Mouse (Mus musculus) erythroblast, embryonic 14.5 days (primary cell): ENCODE measurements around the gene Nek6. TPM values are rescaled to one million over a fixed set of nuclear protein-coding genes. Genes with fewer than 3 reads are reported as not detected.

Experiments
- H3K27me3 ChIP-seq: 2 replicates; pipeline ENCODE4 v1.6.1; 2012; ENCODE audit warnings: inconsistent platforms; ENCODE audit not compliant: control insufficient read depth
- H3K36me3 ChIP-seq: 2 replicates; pipeline ENCODE4 v1.6.1; 2012; ENCODE audit warnings: mild to moderate bottlenecking, inconsistent platforms; ENCODE audit not compliant: control insufficient read depth
- H3K4me1 ChIP-seq: 2 replicates; pipeline ENCODE4 v1.6.1; 2012; ENCODE audit warnings: inconsistent platforms; ENCODE audit not compliant: control insufficient read depth
- H3K4me3 ChIP-seq: replicated peaks from 2 replicates; pipeline ENCODE3; 2012; ENCODE audit warnings: moderate library complexity, mild to moderate bottlenecking, inconsistent platforms
- H3K9me3 ChIP-seq: 2 replicates; pipeline ENCODE4 v1.6.1; 2012; ENCODE audit warnings: low read length, inconsistent platforms, mixed read lengths; ENCODE audit not compliant: control insufficient read depth
- GATA1 ChIP-seq: IDR thresholded peaks from 2 replicates; pipeline ENCODE4 v1.6.1; 2012; ENCODE audit warnings: low read length, inconsistent platforms, mixed read lengths
- TAL1 ChIP-seq: IDR thresholded peaks from 3 replicates; pipeline ENCODE4 v1.6.1; 2012; ENCODE audit warnings: low read length, inconsistent platforms, mixed read lengths
- polyA plus RNA-seq: library from polyadenylated mRNA; stranded (reverse); fragments of >175 nt; gene quantifications from 2 replicates; pipeline ENCODE4 v1.2.3, GENCODE M21; 2012

Nek6 gene
- polyA plus RNA-seq, 1 experiment: 0.21 TPM

DNA sequence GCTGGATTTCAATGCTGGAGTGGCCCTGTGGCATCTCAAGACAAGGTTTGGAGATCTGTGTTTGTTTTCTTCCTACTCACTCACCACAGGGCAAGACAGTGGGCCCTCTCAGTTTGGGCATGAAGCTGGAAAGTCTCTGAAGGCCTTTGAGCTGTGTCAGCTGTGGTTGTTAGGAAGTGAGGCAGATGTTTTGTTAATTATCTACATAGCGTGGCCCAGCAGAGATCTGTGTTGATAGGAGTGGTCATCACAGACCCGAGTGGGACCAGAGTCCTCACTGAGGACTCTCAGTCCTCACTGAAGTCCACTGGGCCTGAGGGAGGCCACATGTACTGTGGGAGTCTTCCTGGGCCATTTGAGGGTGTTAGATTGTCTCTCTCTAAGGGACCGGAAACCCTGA, 5.0 kb downstream of the Nek6 start:
- TF ChIP-seq GATA1 (no peak), TAL1 (no peak)
- Histone ChIP-seq H3K4me3 (no peak overlapping the region), H3K27me3 (peaks cover 33% of the 10 kb centered on the region), H3K36me3 (no peaks in the 10 kb centered on the region), H3K4me1 (peaks cover 16% of the 10 kb centered on the region), H3K9me3 (no peaks in the 10 kb centered on the region)

DNA sequence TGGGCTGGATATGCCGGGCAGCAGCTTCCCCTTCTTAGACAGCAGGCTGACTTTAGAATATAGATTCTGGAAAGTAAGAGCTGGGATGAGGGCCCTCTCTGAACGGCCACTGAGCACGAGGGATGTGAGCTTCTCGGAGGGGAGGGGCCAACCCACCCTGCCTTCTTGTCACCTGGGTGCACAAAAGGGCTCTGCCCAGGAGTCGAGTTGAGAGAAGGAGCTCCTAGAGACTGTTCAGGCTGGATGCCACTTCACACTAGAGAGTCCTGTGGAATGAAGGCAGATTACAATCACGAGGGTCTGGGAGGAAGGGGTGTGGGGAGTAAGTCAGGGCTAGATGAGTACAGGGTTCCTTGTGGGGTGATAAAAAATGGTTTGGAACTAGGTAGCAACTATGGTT, 5.6 kb downstream of the Nek6 start:
- H3K4me3 ChIP-seq: no peak overlapping the region
- peaks cover 11% of the 10 kb centered on the region for H3K4me1 ChIP-seq
- no peaks in the 10 kb centered on the region for H3K36me3 ChIP-seq
- TF ChIP-seq TAL1 (no peak), GATA1 (no peak)
- peaks cover 27% of the 10 kb centered on the region for H3K27me3 ChIP-seq
- no peaks in the 10 kb centered on the region for H3K9me3 ChIP-seq

DNA sequence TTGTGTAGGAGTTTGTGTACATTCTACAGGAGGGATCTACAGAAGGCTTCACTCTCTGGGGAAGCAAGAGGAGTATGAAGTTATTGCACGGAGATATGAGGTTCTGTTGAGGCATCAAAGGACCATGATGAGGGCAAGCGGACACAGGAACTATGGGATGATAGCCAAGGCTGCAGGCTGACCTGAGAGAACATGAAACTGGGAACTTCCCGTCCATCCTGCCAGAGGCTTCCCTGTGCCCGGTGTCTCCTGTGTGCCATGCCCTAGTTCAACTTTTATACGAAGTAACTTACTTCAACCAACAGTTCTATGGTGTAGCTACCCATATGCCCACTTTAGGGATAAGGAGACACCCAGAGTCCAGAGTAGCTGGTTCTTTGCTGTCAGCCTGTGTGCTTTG, 7.3 kb downstream of the Nek6 start:
- no peaks in the 10 kb centered on the region for H3K36me3 ChIP-seq
- peaks cover 10% of the 10 kb centered on the region for H3K27me3 ChIP-seq
- H3K4me1 ChIP-seq: peaks cover 16% of the 10 kb centered on the region
- TF ChIP-seq GATA1 (no peak), TAL1 (no peak)
- no peak overlapping the region for H3K4me3 ChIP-seq
- H3K9me3 ChIP-seq: no peaks in the 10 kb centered on the region

DNA sequence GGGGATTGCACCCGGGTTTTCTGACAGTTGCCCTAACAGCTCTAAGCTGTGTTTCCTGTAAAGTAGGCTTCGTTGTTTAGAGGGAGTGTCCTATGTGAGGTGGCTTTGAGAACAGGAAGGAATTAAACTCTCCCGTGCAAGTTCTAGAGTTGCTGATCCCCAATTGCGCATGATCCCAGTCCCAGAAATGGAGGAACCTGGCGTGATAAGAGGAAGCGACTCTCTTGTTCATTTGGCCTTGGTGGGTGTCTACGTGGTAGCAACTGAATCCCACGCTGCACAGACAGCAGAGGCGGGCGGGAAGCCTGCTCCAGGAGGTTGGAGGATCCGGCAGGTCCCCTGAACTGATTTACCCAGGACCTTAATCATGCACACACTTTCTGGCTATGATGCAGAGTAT, 8.5 kb downstream of the Nek6 start:
- no peak overlapping the region for H3K4me3 ChIP-seq
- H3K36me3 ChIP-seq: no peaks in the 10 kb centered on the region; the same call in 1 of the 2 replicates
- no peaks in the 10 kb centered on the region for H3K9me3 ChIP-seq
- peaks cover 2% of the 10 kb centered on the region; the same call in 1 of the 2 replicates for H3K27me3 ChIP-seq
- no peak for TF ChIP-seq GATA1
- no peak for TF ChIP-seq TAL1
- peaks cover 24% of the 10 kb centered on the region for H3K4me1 ChIP-seq

- no peak overlapping the region for H3K4me3 ChIP-seq
- H3K27me3 ChIP-seq: peaks cover 2% of the 10 kb centered on the region; the same call in 1 of the 2 replicates
- no peak for TF ChIP-seq GATA1
- no peak for TF ChIP-seq TAL1
- peaks cover 3% of the 10 kb centered on the region; the same call in 1 of the 2 replicates for H3K36me3 ChIP-seq
- H3K4me1 ChIP-seq: peaks cover 35% of the 10 kb centered on the region
- H3K9me3 ChIP-seq: no peaks in the 10 kb centered on the region
Measured at GRCm38 (mm10) chr2:38521618-38522017, 10.2 kb downstream of the Nek6 start.

DNA sequence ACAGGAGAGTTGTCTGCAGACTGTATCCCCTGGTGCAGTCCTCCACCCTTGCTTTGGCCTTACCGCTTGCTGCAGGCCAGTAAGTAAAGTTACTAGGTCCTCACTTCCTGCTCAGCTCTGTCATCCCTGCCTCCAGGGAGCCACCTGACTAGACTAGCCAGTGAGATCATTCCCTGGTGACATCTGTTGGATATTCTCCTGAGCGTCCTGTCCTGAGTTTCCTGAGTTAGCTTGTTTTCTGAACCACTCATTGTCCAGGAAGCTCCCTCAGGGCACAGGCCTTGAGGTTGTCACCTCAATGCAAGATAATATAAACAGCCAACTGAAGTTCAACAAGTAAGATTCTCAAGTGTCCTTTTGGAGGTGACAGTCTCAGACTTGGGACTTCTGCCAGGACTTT, 10.9 kb downstream of the Nek6 start:
- TF ChIP-seq TAL1 (no peak), GATA1 (no peak)
- Histone ChIP-seq H3K4me3 (no peak overlapping the region), H3K27me3 (peaks cover 2% of the 10 kb centered on the region; the same call in 1 of the 2 replicates), H3K4me1 (peaks cover 38% of the 10 kb centered on the region), H3K36me3 (peaks cover 3% of the 10 kb centered on the region; the same call in 1 of the 2 replicates), H3K9me3 (no peaks in the 10 kb centered on the region)

GRCm38 (mm10) chr2:38523781-38524445, 12.5 kb downstream of the Nek6 start:
- H3K4me3 ChIP-seq: no peak overlapping the region
- H3K36me3 ChIP-seq: peaks cover 9% of the 10 kb centered on the region
- TF ChIP-seq GATA1 (no peak), TAL1 (no peak)
- peaks cover 46% of the 10 kb centered on the region for H3K4me1 ChIP-seq
- no peaks in the 10 kb centered on the region for H3K9me3 ChIP-seq
- peaks cover 2% of the 10 kb centered on the region; the same call in 1 of the 2 replicates for H3K27me3 ChIP-seq

DNA sequence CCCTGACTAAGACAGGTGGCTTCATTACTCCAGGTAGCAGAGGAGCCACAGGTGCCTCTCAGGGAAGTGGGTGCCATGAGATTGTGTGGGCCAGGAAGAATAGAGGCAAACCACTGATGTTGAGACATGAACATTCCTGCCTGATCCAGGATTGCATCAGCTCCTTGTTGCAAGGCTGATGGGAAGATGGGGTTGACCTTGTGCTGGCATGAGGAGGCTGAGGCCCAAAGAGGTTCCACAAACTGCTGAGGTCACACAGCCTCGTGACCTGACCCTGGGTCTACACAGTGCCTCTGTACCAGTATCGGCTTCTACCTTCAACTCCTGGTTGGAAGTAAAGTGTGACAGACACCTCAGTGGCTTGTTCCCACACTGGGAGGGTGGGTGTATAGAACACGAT, 13.6 kb downstream of the Nek6 start:
- peaks cover 13% of the 10 kb centered on the region for H3K36me3 ChIP-seq
- H3K4me1 ChIP-seq: peaks cover 57% of the 10 kb centered on the region
- H3K27me3 ChIP-seq: peaks cover under 1% of the 10 kb centered on the region; the same call in 1 of the 2 replicates
- no peaks in the 10 kb centered on the region for H3K9me3 ChIP-seq
- TF ChIP-seq TAL1: no peak
- no peak for TF ChIP-seq GATA1
- no peak overlapping the region for H3K4me3 ChIP-seq

GRCm38 (mm10) chr2:38529582-38530152, 18.2 kb downstream of the Nek6 start:
- Histone ChIP-seq H3K36me3 (peaks cover 15% of the 10 kb centered on the region), H3K9me3 (no peaks in the 10 kb centered on the region), H3K4me3 (no peak overlapping the region), H3K27me3 (no peaks in the 10 kb centered on the region), H3K4me1 (peaks cover 85% of the 10 kb centered on the region)
- no peak for TF ChIP-seq TAL1
- no peak for TF ChIP-seq GATA1
